Mouse (Mus musculus): ENCODE results near the gene Pde4c. TPM values are rescaled to one million over a fixed set of nuclear protein-coding genes. Genes with fewer than 3 reads are reported as not detected.

Pde4c gene
- total RNA-seq, 1 experiment from 2014 or later = 2.4 TPM

DNA sequence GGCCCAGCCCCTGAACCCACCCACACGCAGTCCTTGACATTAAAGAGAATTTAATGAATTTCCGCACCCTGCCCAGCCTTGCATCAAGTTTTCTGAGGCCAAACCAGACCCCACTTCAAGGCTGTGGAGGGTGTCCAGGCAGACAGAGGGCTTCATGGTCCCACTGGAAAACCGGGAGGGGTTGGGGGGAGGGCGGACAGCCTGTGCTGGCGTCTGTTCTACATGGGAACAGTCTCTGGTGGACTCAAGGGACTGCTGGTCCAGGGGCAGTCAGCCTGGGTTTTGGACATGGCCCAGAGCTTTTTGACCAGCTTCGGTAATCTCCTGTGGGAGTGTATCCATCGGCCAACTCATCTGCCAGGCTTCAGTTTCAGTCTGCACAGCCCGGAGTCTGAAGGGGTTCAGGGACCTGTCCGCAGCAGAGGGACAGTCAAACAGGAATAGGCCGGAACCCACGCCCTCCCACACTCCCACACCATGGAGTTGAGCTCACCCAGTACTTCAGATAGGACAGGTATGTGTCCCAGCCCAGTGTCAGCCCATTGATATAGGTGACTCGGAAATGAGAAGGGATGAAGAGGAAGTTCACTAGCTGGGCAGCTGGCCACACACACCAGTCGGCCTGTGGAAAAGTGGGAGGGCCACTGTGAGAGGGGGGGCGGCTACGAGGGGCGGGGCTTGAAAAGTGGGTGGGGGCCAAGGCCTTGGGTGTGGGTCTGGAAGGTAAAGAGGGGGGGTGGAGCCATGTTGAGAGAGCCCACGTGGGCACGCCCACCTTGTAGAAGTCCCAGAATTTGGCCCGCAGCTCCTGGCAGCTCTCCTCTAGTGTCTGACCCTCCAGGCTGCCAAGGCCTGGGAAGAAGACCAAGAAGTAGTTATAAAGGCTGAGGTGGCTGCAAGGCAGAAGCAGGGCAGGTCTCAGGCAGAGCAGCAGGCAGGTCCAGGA, 35.4 kb downstream of the Pde4c start:
- no peak for ATAC-seq (ENCODE audit: extremely low read depth, insufficient number of reproducible peaks, low FRiP score, poor library complexity, severe bottlenecking)

DNA sequence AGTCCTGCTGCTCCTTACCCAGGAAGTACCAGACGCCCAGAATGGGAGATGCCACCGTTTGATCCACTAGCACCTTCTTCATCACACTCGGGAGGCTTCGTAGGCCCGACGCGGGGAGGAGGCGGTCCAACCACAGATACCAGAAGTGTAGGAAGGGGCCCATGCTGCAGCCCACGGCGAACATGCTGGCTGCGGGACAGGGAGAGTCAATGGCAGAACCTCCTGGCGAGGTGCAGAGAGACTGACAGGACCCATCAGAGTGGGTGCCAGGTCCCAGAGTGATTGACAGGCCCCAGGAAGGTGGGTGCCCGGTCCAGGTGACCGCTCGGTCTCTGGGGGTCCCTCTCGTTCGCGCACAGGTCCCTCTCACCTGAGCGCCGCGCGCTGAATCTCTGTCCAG, 36.8 kb downstream of the Pde4c start:
- ATAC-seq (ENCODE audit: extremely low read depth, insufficient number of reproducible peaks, low FRiP score, poor library complexity, severe bottlenecking) = no peak

DNA sequence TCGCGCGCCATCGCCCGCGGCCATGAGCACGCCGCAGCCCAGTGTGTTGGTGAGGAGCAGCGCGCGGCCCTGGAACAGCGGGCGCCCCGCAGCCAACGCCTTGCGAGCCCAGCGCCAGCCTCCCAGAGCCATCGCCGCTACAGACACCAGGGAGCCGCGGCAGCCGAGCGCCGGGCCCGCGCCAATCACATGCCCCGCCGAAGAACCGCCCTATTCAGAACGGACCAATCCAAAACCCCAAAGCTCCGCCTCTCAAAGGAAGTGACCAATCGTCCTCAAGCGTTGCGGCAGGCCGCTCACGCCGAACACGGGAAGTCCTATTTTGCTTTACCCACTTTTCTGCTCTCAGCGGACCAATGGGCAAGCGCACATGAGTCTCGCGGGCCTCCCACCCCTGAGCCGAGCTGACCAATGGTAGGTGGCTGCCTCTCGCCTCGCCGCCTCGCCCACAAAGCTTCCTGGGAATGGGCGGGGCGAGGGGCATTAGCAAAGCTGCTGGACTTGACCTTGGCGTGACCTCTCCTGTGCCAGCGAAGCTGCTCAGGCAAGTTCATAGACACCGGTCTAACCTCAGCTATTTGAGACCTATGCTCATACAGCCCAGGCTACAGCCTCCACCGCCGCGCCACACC, 37.4 kb downstream of the Pde4c start, which contains the start of gene Mpv17l2:
Mpv17l2 (minus strand) TSS at position 172 of the 632 bp plus-strand sequence.
- ATAC-seq (ENCODE audit: extremely low read depth, insufficient number of reproducible peaks, low FRiP score, poor library complexity, severe bottlenecking) = peak; percentile 87

DNA sequence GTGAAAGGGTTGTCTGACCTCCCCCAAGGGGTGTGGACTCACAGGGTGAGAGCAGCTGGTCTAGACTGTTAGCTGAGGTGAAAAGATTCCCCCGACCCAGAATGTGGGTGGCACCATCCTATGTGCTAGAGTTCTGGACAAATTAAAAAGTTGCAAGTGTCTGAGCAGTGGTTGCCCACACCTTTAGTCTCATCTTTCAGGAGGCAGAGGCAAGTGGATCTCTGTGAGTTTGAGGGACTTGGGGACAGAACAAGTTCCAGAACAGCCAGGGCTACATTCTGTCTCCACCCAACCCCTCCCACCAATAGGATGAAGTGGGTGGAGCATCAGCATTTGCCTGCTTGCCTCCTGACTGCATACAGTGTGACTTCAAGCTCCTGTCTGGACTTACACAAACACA, 38.6 kb downstream of the Pde4c start:
- ATAC-seq (ENCODE audit: extremely low read depth, insufficient number of reproducible peaks, low FRiP score, poor library complexity, severe bottlenecking) = no peak

DNA sequence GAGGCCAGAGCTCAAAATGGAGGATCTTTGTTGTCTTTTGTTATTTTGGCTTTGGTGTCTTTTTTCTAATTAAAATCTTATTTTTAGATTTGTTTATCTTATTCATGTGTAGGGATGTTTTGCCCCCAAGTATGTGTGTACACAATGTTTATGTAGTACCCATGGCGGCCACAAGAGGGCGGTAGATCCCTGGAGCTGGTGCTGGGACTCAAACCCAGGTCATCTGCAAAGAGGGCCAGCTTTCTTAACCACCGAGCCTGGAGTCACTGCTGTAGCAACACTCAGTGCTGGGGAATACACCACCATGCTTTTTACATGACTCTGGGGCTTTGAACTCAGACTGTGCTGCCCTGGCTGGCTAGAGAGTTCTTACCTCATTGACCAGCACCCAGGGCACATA, 39.8 kb downstream of the Pde4c start:
- ATAC-seq (ENCODE audit: extremely low read depth, insufficient number of reproducible peaks, low FRiP score, poor library complexity, severe bottlenecking) = no peak

DNA sequence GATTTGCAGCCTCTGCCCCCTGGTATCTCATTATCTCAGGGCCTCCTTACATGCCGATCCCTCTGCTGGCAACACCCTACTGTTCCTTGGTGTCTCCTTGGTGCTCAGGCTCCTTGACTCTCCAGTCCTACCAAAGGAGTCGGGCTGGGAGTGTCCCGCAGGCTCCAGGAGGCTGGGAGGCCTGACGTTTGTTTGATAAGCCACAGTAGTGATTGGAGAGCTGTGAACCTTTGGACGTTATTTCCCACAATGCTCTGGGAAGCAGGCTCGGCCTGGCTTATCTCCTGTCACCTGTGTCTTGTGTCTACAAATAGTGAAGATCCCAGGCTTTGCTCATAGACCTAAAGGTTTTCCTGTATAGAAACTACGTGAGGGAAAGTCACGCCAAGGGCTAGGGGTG, 40.5 kb downstream of the Pde4c start:
- no peak for ATAC-seq (ENCODE audit: extremely low read depth, insufficient number of reproducible peaks, low FRiP score, poor library complexity, severe bottlenecking)

DNA sequence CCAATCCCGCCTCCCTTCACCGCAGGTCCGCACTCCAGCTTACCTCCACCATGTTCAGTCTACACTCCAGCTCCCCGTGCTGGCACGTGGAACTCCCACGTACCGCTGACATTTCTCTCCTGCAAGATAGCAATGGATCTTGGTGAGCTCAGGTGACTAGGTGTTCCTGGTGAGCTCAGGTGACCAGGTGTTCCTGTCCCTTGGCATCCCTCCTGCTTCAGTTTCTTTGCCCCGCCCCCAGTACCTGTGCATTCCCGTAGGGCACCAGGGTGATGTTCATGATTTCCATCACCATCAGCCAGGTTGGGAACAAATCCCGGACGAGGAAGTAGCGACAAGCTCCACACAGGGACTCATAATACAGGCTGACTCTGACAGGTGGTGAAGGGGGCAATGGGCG, 41.2 kb downstream of the Pde4c start:
- ATAC-seq (ENCODE audit: extremely low read depth, insufficient number of reproducible peaks, low FRiP score, poor library complexity, severe bottlenecking) = no peak

DNA sequence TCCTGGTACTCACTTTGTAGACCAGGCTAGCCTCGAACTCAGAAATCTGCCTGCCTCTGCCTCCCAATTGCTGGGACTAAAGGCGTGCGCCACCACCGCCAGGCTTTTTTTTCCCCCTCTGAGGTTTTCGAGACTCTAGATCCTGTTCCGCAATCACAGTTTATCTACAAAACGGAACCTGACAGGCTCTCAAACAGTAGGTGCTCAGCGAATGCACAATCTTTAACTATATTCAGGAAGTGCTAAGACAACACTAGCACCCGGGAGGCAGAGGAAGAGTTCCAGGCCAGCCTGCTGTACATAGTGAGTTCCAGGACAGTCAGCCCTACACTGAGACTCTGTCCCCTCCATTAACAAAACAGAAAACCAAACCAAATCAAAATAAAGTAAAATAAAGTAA, 41.8 kb downstream of the Pde4c start:
- ATAC-seq (ENCODE audit: extremely low read depth, insufficient number of reproducible peaks, low FRiP score, poor library complexity, severe bottlenecking) = no peak

DNA sequence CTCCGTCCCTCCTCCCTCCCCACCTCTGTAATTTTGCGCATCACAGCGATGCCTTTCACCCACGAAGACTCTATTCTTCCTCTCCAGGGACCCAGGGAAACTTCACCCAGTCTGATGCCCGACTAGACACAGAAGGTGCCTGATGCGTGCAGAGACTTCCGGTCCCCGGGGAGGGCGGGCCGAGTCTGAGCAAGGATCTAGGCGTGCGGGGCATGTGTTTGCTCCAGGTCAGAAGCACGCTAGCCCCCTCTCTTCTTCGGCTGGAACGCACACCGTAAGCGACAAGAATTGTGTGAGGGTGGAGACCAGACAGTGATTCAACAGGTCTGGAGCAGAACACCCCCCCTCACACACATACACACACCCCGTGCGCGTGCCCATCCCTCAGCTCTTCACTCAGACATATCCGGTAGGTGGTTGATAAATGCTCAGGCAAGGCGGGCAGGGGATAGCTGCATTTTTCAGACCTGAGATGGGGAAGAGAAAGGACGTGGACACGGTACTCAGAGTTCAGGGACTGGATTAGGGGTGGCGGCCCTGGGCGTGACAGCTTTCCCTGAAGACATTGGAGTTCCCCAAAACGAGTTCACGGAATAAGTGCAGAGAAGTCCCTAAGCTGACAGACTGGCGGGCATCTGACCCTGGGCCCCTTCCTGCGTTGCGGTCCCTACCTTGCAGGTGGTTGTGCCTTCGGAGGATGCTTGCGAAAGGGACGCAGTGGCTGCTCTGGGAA, 42.5 kb downstream of the Pde4c start:
- peak; percentile 24; the same call in 1 of the 2 replicates for ATAC-seq (ENCODE audit: extremely low read depth, insufficient number of reproducible peaks, low FRiP score, poor library complexity, severe bottlenecking)

DNA sequence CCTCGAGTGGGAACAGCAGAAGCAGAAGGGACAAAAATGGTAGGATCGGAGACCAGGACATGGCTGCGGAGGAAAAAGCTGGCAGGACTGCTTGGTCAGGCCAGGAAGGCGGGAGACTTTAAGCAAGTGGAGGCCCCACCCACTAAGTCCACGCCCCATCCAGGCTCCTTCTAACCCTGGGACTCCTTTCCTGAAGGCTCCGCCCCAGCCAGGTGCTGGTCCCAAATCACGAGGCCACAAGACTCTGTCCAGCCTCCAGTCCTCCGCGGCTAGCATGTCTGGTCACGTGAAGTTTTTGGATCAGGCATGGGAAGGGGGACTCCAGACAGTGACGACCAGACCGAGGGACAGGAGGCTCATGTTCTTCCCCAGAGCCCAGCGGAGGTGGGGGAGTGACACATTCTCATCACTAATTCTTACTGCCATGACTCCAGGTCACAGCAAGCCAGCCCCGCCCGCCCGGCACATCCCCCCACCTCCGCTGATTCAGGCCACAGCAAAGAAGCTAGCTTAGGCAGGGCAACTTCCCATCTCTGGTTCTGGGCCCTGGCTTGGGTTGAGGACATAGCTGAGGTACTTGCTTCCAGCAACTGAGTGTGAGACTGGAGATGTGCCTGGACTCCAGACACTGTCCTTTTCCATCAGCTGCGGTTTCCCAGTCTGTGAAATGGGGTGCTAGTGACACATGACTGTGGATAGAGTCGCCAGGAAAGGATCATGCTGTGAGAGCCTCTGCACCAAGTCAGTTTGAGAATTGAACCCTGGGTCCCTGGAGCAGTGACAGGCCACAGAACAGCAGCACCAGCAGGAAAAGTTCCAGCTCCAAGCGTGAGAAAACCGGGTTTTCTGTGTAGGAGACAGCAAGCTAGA, 43.3 kb downstream of the Pde4c start:
- no peak for ATAC-seq (ENCODE audit: extremely low read depth, insufficient number of reproducible peaks, low FRiP score, poor library complexity, severe bottlenecking)

DNA sequence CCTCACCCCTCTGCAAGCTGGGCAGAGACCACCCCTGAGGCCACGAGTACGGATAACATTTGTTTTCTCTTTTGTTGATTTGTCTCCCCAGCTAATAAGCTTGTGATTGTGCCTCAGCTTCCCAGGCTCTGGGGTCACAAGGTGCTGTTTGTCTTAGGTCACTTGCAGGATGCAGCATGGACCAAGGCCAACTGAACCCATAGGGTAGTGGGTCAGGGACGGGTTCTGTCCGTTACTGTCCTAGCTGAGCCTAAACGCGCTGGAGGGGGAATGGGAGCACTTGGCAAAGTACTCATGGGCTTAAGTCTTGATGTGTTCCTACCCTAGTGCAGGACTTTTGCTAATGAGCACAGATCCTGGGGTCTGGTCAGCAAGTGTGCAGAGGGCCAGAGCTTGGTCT, 44.0 kb downstream of the Pde4c start:
- ATAC-seq (ENCODE audit: extremely low read depth, insufficient number of reproducible peaks, low FRiP score, poor library complexity, severe bottlenecking) = no peak

DNA sequence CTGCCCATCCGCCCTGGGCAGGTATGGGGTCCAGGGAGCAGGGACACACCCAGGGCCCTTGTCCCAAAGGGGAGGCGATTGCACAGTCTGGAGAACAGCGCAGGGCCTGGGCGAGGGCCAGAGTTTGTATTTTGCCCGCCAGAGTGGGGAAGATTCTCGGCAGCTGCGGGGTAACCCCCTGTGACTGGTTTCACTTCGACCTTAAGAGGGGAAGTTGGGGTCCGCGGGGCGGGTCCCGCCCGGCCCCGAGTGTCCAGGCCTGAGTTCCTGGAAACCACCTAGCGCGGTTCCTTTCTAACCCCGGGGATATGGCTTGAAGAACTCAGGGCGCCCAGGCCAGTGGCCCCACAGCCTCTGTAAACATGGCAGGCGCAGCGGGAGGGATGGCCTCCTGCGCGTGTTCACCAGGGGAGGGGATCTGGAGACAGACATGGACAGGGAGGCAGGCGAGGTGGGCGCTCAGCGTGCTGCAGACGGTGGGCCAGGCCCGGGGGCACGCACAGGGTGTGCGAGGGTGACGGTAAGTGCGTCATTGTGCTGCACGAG, 44.8 kb downstream of the Pde4c start:
- peak; percentile 11 for ATAC-seq (ENCODE audit: extremely low read depth, insufficient number of reproducible peaks, low FRiP score, poor library complexity, severe bottlenecking)

DNA sequence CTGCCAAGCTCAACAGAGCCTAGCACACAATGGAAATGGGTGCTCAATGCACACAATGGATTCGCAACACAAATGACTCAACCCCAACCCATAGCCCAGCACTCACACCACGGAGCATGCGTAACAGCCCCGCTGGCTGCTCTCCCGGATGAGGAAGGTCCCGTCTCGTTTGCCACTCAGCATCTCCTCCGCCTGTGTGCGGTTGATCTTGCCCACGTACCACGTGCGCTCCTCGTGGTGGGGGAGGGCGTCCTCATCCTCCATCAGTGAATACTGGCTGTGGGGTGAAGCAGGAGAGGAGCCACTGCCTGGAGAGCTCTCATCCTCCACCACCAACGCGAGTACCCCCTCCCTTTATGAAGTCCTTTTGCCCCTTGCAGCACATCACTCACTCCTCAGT, 45.4 kb downstream of the Pde4c start:
- ATAC-seq (ENCODE audit: extremely low read depth, insufficient number of reproducible peaks, low FRiP score, poor library complexity, severe bottlenecking) = no peak

DNA sequence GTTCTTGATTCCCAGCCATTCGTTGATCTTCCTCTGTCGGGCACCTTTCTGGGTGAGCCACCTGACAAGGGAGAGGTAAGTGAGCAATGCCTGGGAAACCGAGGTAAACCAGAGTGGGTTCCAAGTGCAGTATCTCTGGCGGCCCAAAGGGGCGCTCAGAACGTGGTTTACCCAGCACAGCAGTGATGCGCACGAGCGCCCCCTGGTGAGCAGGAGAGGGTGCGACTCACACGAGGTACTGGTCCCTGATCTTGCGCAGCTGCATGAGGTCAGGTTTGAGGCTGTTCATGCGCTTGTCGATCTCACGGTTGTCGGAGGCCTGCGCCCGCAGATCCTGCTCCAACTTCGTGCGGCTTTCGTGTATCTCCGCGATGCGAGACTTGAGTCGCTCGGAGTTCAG, 45.8 kb downstream of the Pde4c start:
- ATAC-seq (ENCODE audit: extremely low read depth, insufficient number of reproducible peaks, low FRiP score, poor library complexity, severe bottlenecking) = peak; percentile 73

DNA sequence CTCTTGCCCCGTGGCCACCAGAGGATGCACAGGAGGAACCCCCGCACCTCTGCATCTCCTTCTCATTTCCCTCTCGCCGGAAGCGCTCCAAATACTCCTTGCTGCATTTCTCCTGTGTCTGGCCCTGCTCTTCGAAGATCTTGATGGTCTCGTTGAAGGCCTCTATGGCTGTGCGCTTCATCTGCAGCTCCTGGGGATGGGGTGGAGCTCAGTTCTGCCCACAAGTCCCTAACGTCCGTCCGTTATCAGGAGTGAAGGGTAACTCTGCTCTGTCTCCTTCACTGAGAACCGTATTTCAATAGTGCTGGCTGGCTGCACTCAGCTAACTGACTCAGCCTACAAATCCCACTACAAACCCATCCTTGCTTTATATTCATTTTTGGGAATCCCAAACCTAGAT, 46.3 kb downstream of the Pde4c start:
- no peak for ATAC-seq (ENCODE audit: extremely low read depth, insufficient number of reproducible peaks, low FRiP score, poor library complexity, severe bottlenecking)

DNA sequence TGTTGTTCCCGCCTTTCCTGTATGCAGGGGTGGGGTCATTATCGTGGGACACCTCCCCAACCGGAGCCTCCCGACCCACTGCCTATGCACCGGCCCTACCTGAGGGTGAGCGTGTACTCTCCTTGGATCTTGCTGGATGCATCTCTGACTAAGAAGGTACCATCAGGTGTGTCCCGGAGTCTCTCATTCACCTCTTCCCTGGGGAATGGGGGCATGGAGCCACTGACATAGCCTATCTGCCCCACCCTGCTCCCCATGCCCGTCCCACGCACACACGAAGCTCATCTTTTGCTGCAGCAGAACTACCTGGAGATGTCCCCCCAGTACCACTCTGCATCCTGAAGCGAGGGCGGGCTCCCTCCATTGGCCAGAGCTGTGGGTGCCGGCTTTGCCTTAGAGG, 47.2 kb downstream of the Pde4c start:
- ATAC-seq (ENCODE audit: extremely low read depth, insufficient number of reproducible peaks, low FRiP score, poor library complexity, severe bottlenecking) = no peak

DNA sequence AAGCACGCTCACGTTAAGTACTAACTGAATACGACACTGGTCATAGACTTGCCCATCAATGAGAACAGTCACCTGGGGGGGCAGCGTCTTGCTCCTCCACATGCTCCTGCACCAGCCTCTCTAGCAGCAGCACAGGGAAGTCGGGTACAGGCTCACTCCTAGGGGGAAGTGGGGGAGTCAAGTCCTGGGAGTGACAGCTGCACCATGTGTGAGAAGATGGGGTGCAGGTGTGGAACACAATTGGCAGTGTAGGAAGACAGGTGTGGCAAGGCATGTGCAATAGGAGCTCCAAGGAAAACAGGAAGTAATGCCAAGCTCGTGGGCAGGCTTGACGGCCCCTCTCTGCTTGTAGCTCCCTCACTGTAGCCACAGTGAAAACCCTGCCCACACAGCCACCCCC, 47.7 kb downstream of the Pde4c start:
- no peak for ATAC-seq (ENCODE audit: extremely low read depth, insufficient number of reproducible peaks, low FRiP score, poor library complexity, severe bottlenecking)

DNA sequence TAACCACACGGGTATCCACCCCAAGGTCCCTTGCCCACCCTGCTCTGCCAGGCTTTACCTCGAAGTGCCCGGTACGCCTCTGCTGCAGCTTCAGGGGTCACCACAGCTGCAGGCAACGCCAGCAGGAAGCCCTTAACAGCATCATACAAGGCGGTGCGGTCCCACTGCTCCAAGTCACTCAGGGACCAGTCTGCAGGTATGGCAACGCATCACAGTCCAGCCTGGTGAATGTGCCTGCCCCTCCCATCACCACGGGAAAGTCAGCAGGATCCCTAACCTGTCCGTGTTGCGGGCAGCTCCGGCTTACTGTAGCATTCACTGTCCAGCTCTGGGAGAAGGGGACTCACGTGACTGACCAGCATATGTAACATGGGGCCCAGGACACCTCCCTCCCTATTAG, 48.6 kb downstream of the Pde4c start:
- no peak for ATAC-seq (ENCODE audit: extremely low read depth, insufficient number of reproducible peaks, low FRiP score, poor library complexity, severe bottlenecking)

DNA sequence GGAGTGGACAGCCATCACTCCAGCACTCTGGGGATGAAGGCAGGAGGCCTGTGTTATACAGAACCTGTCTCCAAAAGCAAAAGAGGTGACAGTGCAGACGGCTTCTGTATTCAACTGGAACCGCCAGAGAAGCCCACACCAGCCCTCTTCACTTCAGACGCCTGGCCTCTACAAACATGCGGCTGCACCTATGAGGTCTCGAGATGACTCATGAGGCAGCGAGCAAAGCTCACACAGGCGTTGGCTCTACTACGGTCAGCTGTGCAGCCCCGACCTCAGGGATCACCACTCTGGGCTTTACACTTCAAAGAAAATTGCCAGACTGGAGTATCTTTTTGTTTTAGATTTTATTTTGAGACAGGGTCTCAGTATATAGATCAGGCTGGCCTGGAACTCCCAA, 49.4 kb downstream of the Pde4c start:
- ATAC-seq (ENCODE audit: extremely low read depth, insufficient number of reproducible peaks, low FRiP score, poor library complexity, severe bottlenecking) = no peak

Data from neutrophil, adult 5-6 weeks (primary cell).